Mouse (Mus musculus): ENCODE measurements around the gene Gm4744. TPM values are rescaled to one million over a fixed set of nuclear protein-coding genes. Genes with fewer than 3 reads are reported as not detected.
"Not testable (repeated sequence)": the region's sequence is repeated elsewhere in the genome, so short reads cannot be mapped to it uniquely, and the experiment has no call there.

Gene Gm4744
- polyA plus RNA-seq (2012; rRNA removed), result not detected in 2 replicates

- no peaks in the 10 kb centered on the region for H3K4me1 ChIP-seq (ENCODE audit: control insufficient read depth, insufficient read depth, low read length)
- no peak for DNase-seq
- no peak within 1 kb of the TSS for H3K27ac ChIP-seq (ENCODE audit: insufficient read depth, low read length)
- no peaks in the 10 kb centered on the region for H3K27me3 ChIP-seq (ENCODE audit: control insufficient read depth, insufficient read depth, low read length)
- TF ChIP-seq CTCF (IDR thresholded peaks at IDR 0.05; ENCODE audit: borderline replicate concordance, insufficient read depth, low read depth, low read length) (no peak), POLR2A (IDR thresholded peaks at IDR 0.05; ENCODE audit: borderline replicate concordance, insufficient read depth, low read length) (no peak)
- H3K4me3 ChIP-seq (replicated peaks; ENCODE audit: insufficient read depth, low read depth, low read length), result no peak within 1 kb of the TSS
Measured at GRCm38 (mm10) chr6:40951770-40952169, at the start of gene Gm4744. Gm4744 (minus strand) TSS chr6:40951870.

- not testable (repeated sequence) for H3K27me3 ChIP-seq (ENCODE audit: control insufficient read depth, insufficient read depth, low read length); DNase-seq; H3K4me3 ChIP-seq (replicated peaks; ENCODE audit: insufficient read depth, low read depth, low read length); H3K4me1 ChIP-seq (ENCODE audit: control insufficient read depth, insufficient read depth, low read length); H3K27ac ChIP-seq (ENCODE audit: insufficient read depth, low read length)
Measured at GRCm38 (mm10) chr6:40999379-40999778, 47.7 kb upstream of the Gm4744 start, which contains the start of gene Gm2663. Gm2663 (minus strand) TSS chr6:40999479.

- not testable (repeated sequence) for H3K27ac ChIP-seq (ENCODE audit: insufficient read depth, low read length); H3K4me1 ChIP-seq (ENCODE audit: control insufficient read depth, insufficient read depth, low read length); DNase-seq; H3K27me3 ChIP-seq (ENCODE audit: control insufficient read depth, insufficient read depth, low read length); H3K4me3 ChIP-seq (replicated peaks; ENCODE audit: insufficient read depth, low read depth, low read length)
- WGBS, result 90% methylated on average over 2 of the region's 2 CpGs
Measured at GRCm38 (mm10) chr6:40964454-40964853, 12.8 kb upstream of the Gm4744 start, which contains the start of gene 1810009J06Rik. 1810009J06Rik (plus strand) TSS chr6:40964754.

- H3K4me1 ChIP-seq (ENCODE audit: control insufficient read depth, insufficient read depth, low read length), result no peaks in the 10 kb centered on the region
- 70% methylated on average over 2 of the region's 2 CpGs for WGBS
- H3K27me3 ChIP-seq (ENCODE audit: control insufficient read depth, insufficient read depth, low read length), result no peaks in the 10 kb centered on the region
- DNase-seq, result no peak
- H3K27ac ChIP-seq (ENCODE audit: insufficient read depth, low read length), result no peak overlapping the region
- no peak overlapping the region for H3K4me3 ChIP-seq (replicated peaks; ENCODE audit: insufficient read depth, low read depth, low read length)
- TF ChIP-seq POLR2A (IDR thresholded peaks at IDR 0.05; ENCODE audit: borderline replicate concordance, insufficient read depth, low read length) (no peak), CTCF (IDR thresholded peaks at IDR 0.05; ENCODE audit: borderline replicate concordance, insufficient read depth, low read depth, low read length) (no peak)
Measured at GRCm38 (mm10) chr6:40953716-40954115, 2.0 kb upstream of the Gm4744 start.

- no peak within 1 kb of the TSS for H3K27ac ChIP-seq (ENCODE audit: insufficient read depth, low read length)
- no peaks in the 10 kb centered on the region for H3K4me1 ChIP-seq (ENCODE audit: control insufficient read depth, insufficient read depth, low read length)
- H3K27me3 ChIP-seq (ENCODE audit: control insufficient read depth, insufficient read depth, low read length), result no peaks in the 10 kb centered on the region
- DNase-seq, result no peak
- 86% methylated on average over 10 of the region's 10 CpGs for WGBS
- no peak within 1 kb of the TSS for H3K4me3 ChIP-seq (replicated peaks; ENCODE audit: insufficient read depth, low read depth, low read length)
- TF ChIP-seq CTCF (IDR thresholded peaks at IDR 0.05; ENCODE audit: borderline replicate concordance, insufficient read depth, low read depth, low read length) (no peak), POLR2A (IDR thresholded peaks at IDR 0.05; ENCODE audit: borderline replicate concordance, insufficient read depth, low read length) (no peak)
Measured at GRCm38 (mm10) chr6:40940457-40940856, 11.2 kb downstream of the Gm4744 start, which contains the start of gene 1700074P13Rik. 1700074P13Rik (minus strand) TSS chr6:40940557.

GRCm38 (mm10) chr6:40919954-40920353 is 31.7 kb downstream of the Gm4744 start:
- no peak overlapping the region for H3K4me3 ChIP-seq (replicated peaks; ENCODE audit: insufficient read depth, low read depth, low read length)
- TF ChIP-seq CTCF (IDR thresholded peaks at IDR 0.05; ENCODE audit: borderline replicate concordance, insufficient read depth, low read depth, low read length) (no peak), POLR2A (IDR thresholded peaks at IDR 0.05; ENCODE audit: borderline replicate concordance, insufficient read depth, low read length) (no peak)
- H3K27ac ChIP-seq (ENCODE audit: insufficient read depth, low read length), result no peak overlapping the region
- 82% methylated on average over 4 of the region's 4 CpGs for WGBS
- H3K27me3 ChIP-seq (ENCODE audit: control insufficient read depth, insufficient read depth, low read length), result no peaks in the 10 kb centered on the region
- DNase-seq, result no peak
- no peaks in the 10 kb centered on the region for H3K4me1 ChIP-seq (ENCODE audit: control insufficient read depth, insufficient read depth, low read length)

GRCm38 (mm10) chr6:40900287-40900686 is 51.4 kb downstream of the Gm4744 start, which contains the start of gene Prss58:
Prss58 (minus strand) TSS chr6:40900387.
- TF ChIP-seq CTCF (IDR thresholded peaks at IDR 0.05; ENCODE audit: borderline replicate concordance, insufficient read depth, low read depth, low read length) (no peak), POLR2A (IDR thresholded peaks at IDR 0.05; ENCODE audit: borderline replicate concordance, insufficient read depth, low read length) (no peak)
- no peaks in the 10 kb centered on the region for H3K27me3 ChIP-seq (ENCODE audit: control insufficient read depth, insufficient read depth, low read length)
- no peak within 1 kb of the TSS for H3K27ac ChIP-seq (ENCODE audit: insufficient read depth, low read length)
- DNase-seq, result no peak
- H3K4me3 ChIP-seq (replicated peaks; ENCODE audit: insufficient read depth, low read depth, low read length), result no peak within 1 kb of the TSS
- no peaks in the 10 kb centered on the region for H3K4me1 ChIP-seq (ENCODE audit: control insufficient read depth, insufficient read depth, low read length)

Other genes with a start within 250 kb of the Gm4744 start
- gene Moxd2, start 64.4 kb downstream of the Gm4744 start, polyA plus RNA-seq (2012; rRNA removed), result not detected in 2 replicates
- gene Prss58, start 51.5 kb downstream of the Gm4744 start, polyA plus RNA-seq (2012; rRNA removed), result not detected in 2 replicates
- not detected in 2 replicates for gene 1700074P13Rik, start 11.3 kb downstream of the Gm4744 start, polyA plus RNA-seq (2012; rRNA removed)
- not detected in 2 replicates for gene 1810009J06Rik, start 12.9 kb upstream of the Gm4744 start, polyA plus RNA-seq (2012; rRNA removed)
- not detected in 2 replicates for gene Gm2663, start 47.6 kb upstream of the Gm4744 start, polyA plus RNA-seq (2012; rRNA removed)
- 0.05 TPM in 1 of 2 replicates, not detected in the other for gene 2210010C04Rik, start 83.6 kb upstream of the Gm4744 start, polyA plus RNA-seq (2012; rRNA removed)